Mouse (Mus musculus): ENCODE results near the gene Rora. TPM values are rescaled to one million over a fixed set of nuclear protein-coding genes. Genes with fewer than 3 reads are reported as not detected.

The Rora gene
- polyA plus RNA-seq, 1 experiment from 2014 or later: 6.5 TPM

DNA sequence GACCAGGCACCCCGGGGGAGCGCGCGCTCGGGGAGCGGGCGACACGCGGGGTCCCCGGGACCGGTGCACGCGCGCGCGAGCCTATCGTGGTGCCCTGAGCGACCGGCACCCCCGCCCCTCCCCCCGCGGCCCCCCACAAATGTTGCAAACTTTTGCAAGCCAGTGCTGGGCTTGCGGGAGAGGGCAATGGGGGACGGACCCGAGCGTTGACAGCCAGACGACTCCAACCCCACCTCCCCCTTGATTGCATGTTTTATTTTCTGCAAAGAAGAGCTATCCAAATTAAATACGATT is 400 bp downstream of the Rora start:
- H3K9ac ChIP-seq (ENCODE audit: low read depth, low read length): peak overlapping the region; percentile 77
- no peaks in the 10 kb centered on the region for H3K36me3 ChIP-seq (ENCODE audit: control insufficient read depth, insufficient read depth, low read length)
- ATAC-seq (replicated peaks; ENCODE audit: insufficient number of reproducible peaks, low FRiP score, low TSS enrichment): peak; percentile 20; the same call in 1 of the 2 replicates
- peak overlapping the region; percentile 75 for H3K27ac ChIP-seq (ENCODE audit: low read depth, low read length)
- H3K4me3 ChIP-seq (ENCODE audit: low read depth, low read length): peak overlapping the region; percentile 83
- no peaks in the 10 kb centered on the region; the same call in 1 of the 2 replicates for H3K4me1 ChIP-seq (ENCODE audit: control insufficient read depth, insufficient read depth, low read length)
- H3K9me3 ChIP-seq (replicated peaks; ENCODE audit: control insufficient read depth, low read length): no peaks in the 10 kb centered on the region
- H3K27me3 ChIP-seq (ENCODE audit: control insufficient read depth, insufficient read depth, low read length): 0 out of 2 replicates have a peak, but pooled peaks cover 2% of the 10 kb centered on the region
- H3K4me2 ChIP-seq: peak overlapping the region; percentile 99
- under 1% methylated on average over 26 of the region's 28 CpGs for WGBS (ENCODE audit: insufficient replicate concordance)

DNA sequence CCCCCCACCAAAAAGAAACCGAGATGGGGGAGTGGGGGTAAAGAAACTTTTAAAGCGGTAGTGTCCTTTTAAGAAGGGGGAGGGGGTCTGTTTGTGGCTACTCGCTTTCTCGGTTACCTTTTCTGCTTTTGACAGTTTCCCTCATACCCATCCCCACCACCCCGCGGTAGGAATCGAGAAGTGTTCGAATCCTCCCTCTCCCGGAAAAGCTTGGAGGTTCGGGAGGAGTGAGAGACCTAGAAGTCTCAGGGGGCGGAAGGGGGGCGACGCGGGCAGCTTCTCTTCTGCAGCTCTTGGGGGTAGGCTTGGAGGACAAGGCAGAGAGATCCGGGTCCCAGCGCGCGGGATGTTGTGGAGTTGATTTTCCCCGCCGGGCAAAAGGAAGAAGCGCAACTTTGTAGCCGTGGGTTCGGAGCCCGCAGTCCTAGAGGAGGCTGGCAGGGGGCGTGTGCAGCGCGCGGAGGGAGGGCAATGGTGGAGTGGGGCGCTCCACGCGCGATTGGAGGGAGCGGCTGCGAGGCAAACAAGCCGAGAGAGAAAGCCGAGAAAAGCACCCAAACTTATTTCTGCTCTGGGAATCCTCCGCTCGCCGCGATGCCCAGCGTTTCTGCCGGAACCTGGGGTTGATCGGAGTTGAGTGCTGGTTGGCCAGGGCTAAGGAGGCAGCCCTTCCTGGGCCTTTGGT is 889 bp downstream of the Rora start:
- H3K9ac ChIP-seq (ENCODE audit: low read depth, low read length): peak overlapping the region; percentile 77
- WGBS (ENCODE audit: insufficient replicate concordance): under 1% methylated on average over 43 of the region's 43 CpGs
- no peaks in the 10 kb centered on the region for H3K36me3 ChIP-seq (ENCODE audit: control insufficient read depth, insufficient read depth, low read length)
- H3K27me3 ChIP-seq (ENCODE audit: control insufficient read depth, insufficient read depth, low read length): 0 out of 2 replicates have a peak, but pooled peaks cover 2% of the 10 kb centered on the region
- H3K9me3 ChIP-seq (replicated peaks; ENCODE audit: control insufficient read depth, low read length): no peaks in the 10 kb centered on the region
- peak overlapping the region; percentile 99 for H3K4me2 ChIP-seq
- H3K27ac ChIP-seq (ENCODE audit: low read depth, low read length): no peak overlapping the region
- ATAC-seq (replicated peaks; ENCODE audit: insufficient number of reproducible peaks, low FRiP score, low TSS enrichment): 0 out of 2 replicates have a peak, but pooled peaks have one; percentile 36
- H3K4me3 ChIP-seq (ENCODE audit: low read depth, low read length): peak overlapping the region; percentile 83
- H3K4me1 ChIP-seq (ENCODE audit: control insufficient read depth, insufficient read depth, low read length): no peaks in the 10 kb centered on the region; the same call in 1 of the 2 replicates

DNA sequence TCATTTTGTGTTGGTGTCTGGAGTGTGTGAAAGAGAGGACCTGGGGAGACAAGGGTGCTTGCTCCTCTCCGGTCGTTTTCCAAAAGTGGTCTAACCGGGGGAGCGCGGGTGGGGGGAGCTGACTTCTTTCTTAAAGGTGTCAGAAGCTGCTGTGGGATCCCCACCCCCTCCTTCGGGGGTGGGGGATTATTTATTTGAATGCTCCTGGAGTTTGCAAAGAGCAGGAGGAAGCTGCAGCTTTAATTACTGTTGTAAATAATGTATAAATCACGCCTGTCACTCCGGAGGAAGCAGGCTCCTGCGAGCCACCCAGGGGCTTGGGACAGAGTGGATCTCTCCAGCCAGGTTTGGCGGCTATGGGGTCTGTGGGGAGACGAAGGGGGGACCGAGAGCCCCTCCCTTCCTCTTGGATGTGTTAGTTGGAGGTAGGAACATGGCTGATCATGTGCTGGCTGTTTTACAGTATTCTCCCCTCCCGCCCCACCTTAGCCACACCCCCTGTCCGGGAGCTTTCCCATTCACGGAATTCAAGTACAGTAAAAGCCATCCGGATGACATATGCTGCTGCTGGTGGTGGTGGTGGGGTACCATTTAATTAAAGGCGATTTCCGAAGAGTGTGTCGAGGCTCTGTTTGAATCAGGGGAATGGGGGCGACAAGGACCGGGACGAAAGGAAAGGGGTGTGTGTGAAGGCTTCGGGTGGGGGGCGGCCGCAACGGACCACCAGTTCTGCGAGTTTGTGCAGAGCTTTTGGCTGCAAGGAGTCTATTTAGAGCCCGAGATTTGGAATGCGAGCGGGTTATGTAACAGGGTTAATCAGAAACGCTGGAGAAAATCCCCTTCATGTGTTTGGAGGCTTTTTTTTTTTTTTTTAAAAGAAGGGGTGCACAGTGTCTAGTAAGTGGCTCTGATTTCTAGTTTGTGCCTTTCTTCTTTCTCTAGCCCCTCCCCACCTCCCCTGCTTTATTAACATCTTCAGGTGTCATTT is 1.7 kb downstream of the Rora start:
- 2% methylated on average over 31 of the region's 31 CpGs for WGBS (ENCODE audit: insufficient replicate concordance)
- H3K9ac ChIP-seq (ENCODE audit: low read depth, low read length): peak overlapping the region; percentile 77
- no peaks in the 10 kb centered on the region for H3K9me3 ChIP-seq (replicated peaks; ENCODE audit: control insufficient read depth, low read length)
- no peaks in the 10 kb centered on the region; the same call in 1 of the 2 replicates for H3K4me1 ChIP-seq (ENCODE audit: control insufficient read depth, insufficient read depth, low read length)
- peak overlapping the region; percentile 83 for H3K4me3 ChIP-seq (ENCODE audit: low read depth, low read length)
- H3K36me3 ChIP-seq (ENCODE audit: control insufficient read depth, insufficient read depth, low read length): no peaks in the 10 kb centered on the region
- peak overlapping the region; percentile 99 for H3K4me2 ChIP-seq
- 0 out of 2 replicates have a peak, but pooled peaks cover 2% of the 10 kb centered on the region for H3K27me3 ChIP-seq (ENCODE audit: control insufficient read depth, insufficient read depth, low read length)
- ATAC-seq (replicated peaks; ENCODE audit: insufficient number of reproducible peaks, low FRiP score, low TSS enrichment): peak; percentile 35
- H3K27ac ChIP-seq (ENCODE audit: low read depth, low read length): no peak overlapping the region

DNA sequence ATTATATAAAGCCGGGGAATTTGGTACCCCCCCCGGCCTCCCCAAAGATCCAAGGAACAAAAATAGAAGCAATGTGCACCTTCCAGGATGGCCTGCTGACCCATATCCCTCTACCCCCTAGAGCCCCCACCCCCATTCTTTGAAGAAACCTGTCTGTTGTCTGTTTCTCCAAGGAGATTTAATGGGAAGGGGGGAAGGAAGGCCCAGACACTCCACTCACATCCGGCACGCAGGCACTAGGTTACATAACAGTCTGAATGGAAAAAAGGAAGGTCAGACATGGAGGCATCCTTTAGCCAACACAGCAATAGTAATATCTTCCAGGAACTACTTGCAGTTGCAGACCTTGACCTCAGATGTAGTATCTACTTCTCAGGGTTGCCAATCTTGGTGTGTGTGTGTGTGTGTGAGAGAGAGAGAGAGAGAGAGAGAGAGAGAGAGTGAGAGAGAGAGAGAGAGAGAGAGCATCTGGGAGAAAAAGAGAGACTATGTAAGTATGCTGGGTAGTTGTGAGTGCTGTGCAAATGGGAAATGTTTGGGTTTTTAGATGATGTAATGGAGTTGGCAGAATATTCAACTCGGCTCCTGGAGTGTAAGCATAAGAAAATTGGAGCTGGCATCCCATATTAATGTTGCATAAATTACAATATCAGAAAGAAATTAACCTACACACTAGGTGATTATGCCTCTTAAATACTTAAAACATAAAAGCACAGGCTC is 2.6 kb downstream of the Rora start:
- Histone ChIP-seq H3K4me3 (ENCODE audit: low read depth, low read length) (no peak overlapping the region), H3K9me3 (replicated peaks; ENCODE audit: control insufficient read depth, low read length) (no peaks in the 10 kb centered on the region), H3K4me2 (no peak overlapping the region), H3K4me1 (ENCODE audit: control insufficient read depth, insufficient read depth, low read length) (no peaks in the 10 kb centered on the region; the same call in 1 of the 2 replicates), H3K27me3 (ENCODE audit: control insufficient read depth, insufficient read depth, low read length) (0 out of 2 replicates have a peak, but pooled peaks cover 2% of the 10 kb centered on the region), H3K36me3 (ENCODE audit: control insufficient read depth, insufficient read depth, low read length) (no peaks in the 10 kb centered on the region), H3K9ac (ENCODE audit: low read depth, low read length) (no peak overlapping the region), H3K27ac (ENCODE audit: low read depth, low read length) (no peak overlapping the region)
- 48% methylated on average over 5 of the region's 5 CpGs for WGBS (ENCODE audit: insufficient replicate concordance)
- ATAC-seq (replicated peaks; ENCODE audit: insufficient number of reproducible peaks, low FRiP score, low TSS enrichment): no peak

DNA sequence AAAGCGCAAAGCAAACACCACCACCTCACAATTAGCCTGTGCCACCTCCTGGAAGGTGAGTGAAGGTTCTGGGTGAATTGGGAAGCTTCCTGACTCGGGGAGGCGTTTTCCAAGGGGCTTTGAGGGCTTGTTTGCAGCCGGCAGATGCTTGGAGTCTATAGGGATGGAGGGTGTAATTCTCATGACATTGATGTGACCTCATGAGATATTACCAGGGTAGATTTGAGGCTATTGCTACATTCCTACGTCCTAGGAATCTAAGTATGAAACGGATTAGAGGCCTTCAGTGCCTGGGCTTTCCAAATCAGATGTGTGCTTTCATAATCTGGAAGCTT is 3.2 kb downstream of the Rora start:
- H3K27me3 ChIP-seq (ENCODE audit: control insufficient read depth, insufficient read depth, low read length): 0 out of 2 replicates have a peak, but pooled peaks cover 2% of the 10 kb centered on the region
- no peaks in the 10 kb centered on the region; the same call in 1 of the 2 replicates for H3K4me1 ChIP-seq (ENCODE audit: control insufficient read depth, insufficient read depth, low read length)
- 38% methylated on average over 6 of the region's 6 CpGs for WGBS (ENCODE audit: insufficient replicate concordance)
- no peak overlapping the region for H3K9ac ChIP-seq (ENCODE audit: low read depth, low read length)
- ATAC-seq (replicated peaks; ENCODE audit: insufficient number of reproducible peaks, low FRiP score, low TSS enrichment): no peak
- no peak overlapping the region for H3K4me3 ChIP-seq (ENCODE audit: low read depth, low read length)
- no peak overlapping the region for H3K27ac ChIP-seq (ENCODE audit: low read depth, low read length)
- no peaks in the 10 kb centered on the region for H3K9me3 ChIP-seq (replicated peaks; ENCODE audit: control insufficient read depth, low read length)
- no peak overlapping the region for H3K4me2 ChIP-seq
- no peaks in the 10 kb centered on the region for H3K36me3 ChIP-seq (ENCODE audit: control insufficient read depth, insufficient read depth, low read length)

DNA sequence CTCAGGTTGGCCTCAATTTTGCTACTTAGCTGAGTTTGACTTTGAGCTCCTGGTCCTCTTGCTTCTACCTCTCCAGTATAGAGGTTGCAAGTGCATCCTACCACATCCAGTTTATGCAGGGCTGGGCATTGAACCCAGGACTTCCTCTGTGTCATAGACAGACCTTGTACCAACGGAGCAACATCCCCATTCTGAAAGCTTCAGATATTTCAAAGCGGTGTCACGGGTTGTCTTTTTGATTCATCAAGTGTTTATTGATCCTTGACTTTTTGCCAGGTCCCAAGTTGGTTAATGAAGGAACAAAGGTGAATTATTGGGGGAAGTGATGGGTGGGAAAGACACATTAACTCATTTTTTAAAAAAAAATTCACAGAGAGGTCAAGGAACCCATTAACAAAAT is 17.1 kb downstream of the Rora start:
- WGBS (ENCODE audit: insufficient replicate concordance): 81% methylated on average over 3 of the region's 3 CpGs
- Histone ChIP-seq H3K9me3 (replicated peaks; ENCODE audit: control insufficient read depth, low read length) (no peaks in the 10 kb centered on the region), H3K4me2 (no peak overlapping the region), H3K9ac (ENCODE audit: low read depth, low read length) (no peak overlapping the region), H3K4me1 (ENCODE audit: control insufficient read depth, insufficient read depth, low read length) (no peaks in the 10 kb centered on the region), H3K4me3 (ENCODE audit: low read depth, low read length) (no peak overlapping the region), H3K36me3 (ENCODE audit: control insufficient read depth, insufficient read depth, low read length) (no peaks in the 10 kb centered on the region), H3K27ac (ENCODE audit: low read depth, low read length) (no peak overlapping the region), H3K27me3 (ENCODE audit: control insufficient read depth, insufficient read depth, low read length) (no peaks in the 10 kb centered on the region)
- ATAC-seq (replicated peaks; ENCODE audit: insufficient number of reproducible peaks, low FRiP score, low TSS enrichment): no peak

DNA sequence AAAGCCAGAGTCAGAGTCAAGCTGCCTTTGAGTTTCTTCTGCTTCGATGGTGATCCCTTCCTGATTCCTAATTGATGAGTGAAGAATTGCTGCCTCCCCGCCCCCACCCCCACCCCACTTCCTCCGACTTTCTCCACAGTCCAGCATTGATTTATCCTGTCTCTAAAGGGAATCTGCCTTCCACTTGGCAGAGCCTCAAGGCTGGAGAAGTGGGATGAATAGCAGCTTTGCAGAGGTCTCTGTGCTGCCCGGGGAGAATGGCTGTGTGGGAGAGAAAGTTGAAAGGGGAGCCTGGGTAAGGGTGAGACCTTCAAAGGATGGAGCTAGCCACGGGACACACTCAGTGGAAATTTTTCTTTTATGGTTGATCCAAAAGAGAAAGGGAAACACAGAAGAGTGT is 18.9 kb downstream of the Rora start:
- Histone ChIP-seq H3K4me2 (no peak overlapping the region), H3K27me3 (ENCODE audit: control insufficient read depth, insufficient read depth, low read length) (no peaks in the 10 kb centered on the region), H3K9me3 (replicated peaks; ENCODE audit: control insufficient read depth, low read length) (no peaks in the 10 kb centered on the region), H3K27ac (ENCODE audit: low read depth, low read length) (no peak overlapping the region), H3K4me3 (ENCODE audit: low read depth, low read length) (no peak overlapping the region), H3K9ac (ENCODE audit: low read depth, low read length) (no peak overlapping the region), H3K4me1 (ENCODE audit: control insufficient read depth, insufficient read depth, low read length) (no peaks in the 10 kb centered on the region), H3K36me3 (ENCODE audit: control insufficient read depth, insufficient read depth, low read length) (no peaks in the 10 kb centered on the region)
- no peak for ATAC-seq (replicated peaks; ENCODE audit: insufficient number of reproducible peaks, low FRiP score, low TSS enrichment)
- WGBS (ENCODE audit: insufficient replicate concordance): 66% methylated on average over 5 of the region's 5 CpGs

DNA sequence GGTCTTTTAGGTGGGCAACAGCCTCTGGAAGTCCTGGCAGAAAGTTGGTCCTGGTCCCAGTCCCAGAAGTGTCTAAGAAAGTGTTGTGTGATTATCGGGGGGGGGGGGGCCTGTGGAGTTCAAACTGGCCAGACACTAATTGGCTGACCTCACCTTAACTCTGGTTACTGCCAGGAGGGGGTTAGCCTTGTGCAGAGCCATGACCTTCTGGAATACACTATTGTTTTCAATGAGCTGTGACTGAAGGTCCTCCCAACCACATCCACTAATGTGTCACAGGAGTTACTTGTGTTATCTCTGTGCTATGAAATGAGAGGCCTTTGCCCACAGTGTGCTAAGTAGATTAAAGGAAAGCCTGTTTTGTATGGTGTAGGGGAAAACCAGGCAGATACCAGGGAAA is 19.6 kb downstream of the Rora start:
- ATAC-seq (replicated peaks; ENCODE audit: insufficient number of reproducible peaks, low FRiP score, low TSS enrichment): no peak
- H3K4me2 ChIP-seq: no peak overlapping the region
- H3K36me3 ChIP-seq (ENCODE audit: control insufficient read depth, insufficient read depth, low read length): no peaks in the 10 kb centered on the region
- H3K4me3 ChIP-seq (ENCODE audit: low read depth, low read length): no peak overlapping the region
- no peak overlapping the region for H3K27ac ChIP-seq (ENCODE audit: low read depth, low read length)
- H3K27me3 ChIP-seq (ENCODE audit: control insufficient read depth, insufficient read depth, low read length): no peaks in the 10 kb centered on the region
- WGBS (ENCODE audit: insufficient replicate concordance): 71% methylated on average over 1 of the region's 1 CpGs
- H3K9me3 ChIP-seq (replicated peaks; ENCODE audit: control insufficient read depth, low read length): no peaks in the 10 kb centered on the region
- H3K4me1 ChIP-seq (ENCODE audit: control insufficient read depth, insufficient read depth, low read length): no peaks in the 10 kb centered on the region
- no peak overlapping the region for H3K9ac ChIP-seq (ENCODE audit: low read depth, low read length)
